ENCODE assay signal across 8 mouse cellular contexts in the genomic region with DNA sequence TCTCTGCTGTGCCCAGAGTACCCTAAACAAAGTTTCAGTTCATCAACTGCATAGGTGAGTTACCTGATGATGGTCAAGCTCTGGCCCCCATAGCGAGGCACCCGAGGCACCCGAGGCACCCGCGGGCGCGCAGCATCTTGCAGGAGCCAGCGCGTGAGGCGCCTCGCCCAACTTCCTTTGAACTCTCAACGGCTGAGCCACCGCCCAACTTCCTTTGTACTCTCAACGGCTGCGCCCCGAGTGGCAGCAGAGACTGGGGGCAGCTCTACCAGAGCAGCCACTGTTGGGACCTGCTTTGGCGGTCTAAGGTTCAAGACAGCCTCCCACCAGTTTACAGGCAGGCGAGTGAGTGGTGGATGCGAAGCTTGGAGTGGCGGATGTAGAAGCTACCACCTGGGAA. TPM values are rescaled to one million over a fixed set of nuclear protein-coding genes. Genes with fewer than 3 reads are reported as not detected.
A peak's percentile ranks its signal among the peaks of the same experiment; 100 is the strongest.
DNase-seq lines count a peak whose midpoint lies in the region; ATAC-seq and TF ChIP-seq lines count a peak whose summit lies in the region.
"Not testable (repeated sequence)": the region's sequence is repeated elsewhere in the genome, so short reads cannot be mapped to it uniquely, and the experiment has no call there.

A gene (minus strand): TSS at position 153 of the 400 bp plus-strand sequence.

- TF ChIP-seq CTCF in embryonic fibroblast, embryonic 13.5 days (IDR thresholded peaks at IDR 0.05; ENCODE audit: borderline replicate concordance, insufficient read depth, low read length); thymus, adult 2 months (IDR thresholded peaks at IDR 0.05; ENCODE audit: borderline replicate concordance, control insufficient read depth, extremely low read depth, insufficient read depth, low read length, poor library complexity): not testable (repeated sequence)

- not testable (repeated sequence) for H3K9ac ChIP-seq in hindbrain, embryonic 11.5 days (ENCODE audit: low read depth, low read length); liver, embryonic 11.5 days (ENCODE audit: low read depth, low read length); midbrain, embryonic 13.5 days (replicated peaks)

- not testable (repeated sequence) for H3K27ac ChIP-seq in embryonic fibroblast, embryonic 13.5 days (ENCODE audit: insufficient read depth, low read length); hindbrain, embryonic 11.5 days (ENCODE audit: low read depth, low read length); liver, embryonic 11.5 days (ENCODE audit: low read depth, low read length); midbrain, embryonic 13.5 days; thymus, adult 2 months (ENCODE audit: control insufficient read depth, insufficient read depth, low read length)

- H3K4me3 ChIP-seq in embryonic fibroblast, embryonic 13.5 days (ENCODE audit: insufficient read depth, low read length); hindbrain, embryonic 11.5 days (ENCODE audit: low read depth, low read length); liver, embryonic 11.5 days (ENCODE audit: low read depth, low read length); midbrain, embryonic 13.5 days (replicated peaks); thymus, adult 2 months (ENCODE audit: control insufficient read depth, insufficient read depth, low read length): not testable (repeated sequence)

- H3K36me3 ChIP-seq in hindbrain, embryonic 11.5 days (ENCODE audit: control insufficient read depth, insufficient read depth, low read length); liver, embryonic 11.5 days (ENCODE audit: control insufficient read depth, insufficient read depth, low read length); midbrain, embryonic 13.5 days; thymus, adult 2 months (ENCODE audit: control insufficient read depth, insufficient read depth, low read length): not testable (repeated sequence)

- not testable (repeated sequence) for H3K4me2 ChIP-seq in hindbrain, embryonic 11.5 days (replicated peaks; ENCODE audit: low read depth, low read length); liver, embryonic 11.5 days; midbrain, embryonic 13.5 days (replicated peaks)

- H3K9me3 ChIP-seq in hindbrain, embryonic 11.5 days (ENCODE audit: control insufficient read depth, low read length); liver, embryonic 11.5 days (ENCODE audit: control insufficient read depth, low read length); midbrain, embryonic 13.5 days: not testable (repeated sequence)

- WGBS in hindbrain, embryonic 11.5 days, result no CpG with 5 or more reads among the region's 20 CpGs
- WGBS in liver, embryonic 11.5 days, result no CpG with 5 or more reads among the region's 20 CpGs
- WGBS in midbrain, embryonic 13.5 days, result no CpG with 5 or more reads among the region's 20 CpGs
- no CpG with 5 or more reads among the region's 20 CpGs for WGBS in thymus, adult 2 months

- TF ChIP-seq POLR2A in embryonic fibroblast, embryonic 13.5 days (IDR thresholded peaks at IDR 0.05; ENCODE audit: low read depth, low read length); thymus, adult 2 months (IDR thresholded peaks at IDR 0.05; ENCODE audit: control insufficient read depth, extremely low read depth, insufficient read depth, low read length, poor library complexity): not testable (repeated sequence)

- ATAC-seq in hindbrain, embryonic 11.5 days (ENCODE audit: low FRiP score); midbrain, embryonic 13.5 days: not testable (repeated sequence)
- ATAC-seq in liver, embryonic 11.5 days (replicated peaks; ENCODE audit: low FRiP score), result peak; percentile 58; the same call in 1 of the 2 replicates

- not testable (repeated sequence) for H3K27me3 ChIP-seq in hindbrain, embryonic 11.5 days (ENCODE audit: control insufficient read depth, insufficient read depth, low read length); liver, embryonic 11.5 days (replicated peaks; ENCODE audit: control insufficient read depth, insufficient read depth, low read length); midbrain, embryonic 13.5 days; thymus, adult 2 months (ENCODE audit: control insufficient read depth, insufficient read depth, low read length)

- not testable (repeated sequence) for DNase-seq in adrenal gland, adult 2 months; gonadal fat pad, adult 2 months (ENCODE audit: low read depth); hindbrain, embryonic 11.5 days (ENCODE audit: low spot score); layer of hippocampus, adult 8-10 months (ENCODE audit: low spot score in 2 of 2); liver, embryonic 11.5 days (ENCODE audit: low spot score); thymus, adult 2 months

- not testable (repeated sequence) for H3K4me1 ChIP-seq in embryonic fibroblast, embryonic 13.5 days (ENCODE audit: control insufficient read depth, insufficient read depth, low read length); hindbrain, embryonic 11.5 days (replicated peaks; ENCODE audit: control insufficient read depth, insufficient read depth, low read length); liver, embryonic 11.5 days (replicated peaks; ENCODE audit: control insufficient read depth, insufficient read depth, low read length); midbrain, embryonic 13.5 days (replicated peaks); thymus, adult 2 months (replicated peaks; ENCODE audit: control insufficient read depth, insufficient read depth, low read length)

RNA-seq across cellular contexts. Expression of the gene that starts here (rescaled TPM):
- 100 to 1,000 TPM; 111 to 141 TPM for total RNA-seq in adrenal gland, adult 2 months (2021)
- 48.7 and 49.2 TPM in 2 replicates for polyA plus RNA-seq in adrenal gland, adult 2 months (2012; rRNA removed)
- polyA plus RNA-seq in embryonic fibroblast, embryonic 13.5 days (2011; ENCODE audit: insufficient read length, low read depth, missing spikeins), result 117 and 124 TPM in 2 replicates
- 51.3 and 52.5 TPM in 2 replicates for polyA plus RNA-seq in gonadal fat pad, adult 2 months (2012; rRNA removed)
- polyA plus RNA-seq in hindbrain, embryonic 11.5 days (2014; fragmentation: Nextera tagmentation; extraction: Ambion mirVana), result 250 TPM in 2 replicates
- 100 to 1,000 TPM; 183 to 193 (median 187) TPM for total RNA-seq in layer of hippocampus, adult 8-10 months (2022)
- 310 and 314 TPM in 2 replicates for polyA plus RNA-seq in liver, embryonic 11.5 days (2014; fragmentation: Nextera tagmentation; extraction: Ambion mirVana)
- polyA plus RNA-seq in midbrain, embryonic 13.5 days (2015; fragmentation: Nextera tagmentation; extraction: Ambion mirVana), result 156 and 162 TPM in 2 replicates
- polyA plus RNA-seq in thymus, adult 2 months (2012; rRNA removed), result 43.5 and 43.6 TPM in 2 replicates
